Mouse (Mus musculus): ENCODE data around the gene Rab3ip. TPM values are rescaled to one million over a fixed set of nuclear protein-coding genes. Genes with fewer than 3 reads are reported as not detected.

The Rab3ip gene
- polyA plus RNA-seq, 1 experiment from 2014 or later = 42.8 TPM

GRCm38 (mm10) chr10:116978841-116979240, 28.3 kb upstream of the Rab3ip start:
- Histone ChIP-seq H3K36me3 (replicated peaks) (no peaks in the 10 kb centered on the region), H3K4me1 (no peaks in the 10 kb centered on the region), H3K4me2 (no peak overlapping the region), H3K9ac (no peak overlapping the region), H3K27ac (no peak overlapping the region), H3K9me3 (no peaks in the 10 kb centered on the region), H3K4me3 (no peak overlapping the region), H3K27me3 (replicated peaks) (no peaks in the 10 kb centered on the region)
- ATAC-seq (replicated peaks) = no peak
- WGBS = 92% methylated on average over 9 of the region's 9 CpGs

- H3K4me2 ChIP-seq = no peak overlapping the region
- no peak for ATAC-seq (replicated peaks)
- H3K36me3 ChIP-seq (replicated peaks) = no peaks in the 10 kb centered on the region
- no peaks in the 10 kb centered on the region for H3K27me3 ChIP-seq (replicated peaks)
- H3K9me3 ChIP-seq = no peaks in the 10 kb centered on the region
- H3K4me1 ChIP-seq = no peaks in the 10 kb centered on the region
- WGBS = 91% methylated on average over 2 of the region's 2 CpGs
- H3K4me3 ChIP-seq = no peak overlapping the region
- no peak overlapping the region for H3K9ac ChIP-seq
- H3K27ac ChIP-seq = no peak overlapping the region
These were observed 27.3 kb upstream of the Rab3ip start for GRCm38 (mm10) chr10:116977858-116978257.

- H3K9me3 ChIP-seq = no peaks in the 10 kb centered on the region
- H3K27me3 ChIP-seq (replicated peaks) = no peaks in the 10 kb centered on the region
- no peak overlapping the region for H3K4me2 ChIP-seq
- 82% methylated on average over 4 of the region's 4 CpGs for WGBS
- no peak overlapping the region for H3K4me3 ChIP-seq
- H3K9ac ChIP-seq = no peak overlapping the region
- H3K4me1 ChIP-seq = no peaks in the 10 kb centered on the region
- no peaks in the 10 kb centered on the region for H3K36me3 ChIP-seq (replicated peaks)
- H3K27ac ChIP-seq = no peak overlapping the region
- no peak for ATAC-seq (replicated peaks)
These were observed 26.9 kb upstream of the Rab3ip start for GRCm38 (mm10) chr10:116977455-116977854.

- Histone ChIP-seq H3K4me2 (no peak within 1 kb of the TSS), H3K27me3 (replicated peaks) (no peaks in the 10 kb centered on the region), H3K9ac (no peak within 1 kb of the TSS), H3K27ac (no peak within 1 kb of the TSS), H3K4me3 (no peak within 1 kb of the TSS), H3K9me3 (no peaks in the 10 kb centered on the region), H3K36me3 (replicated peaks) (no peaks in the 10 kb centered on the region), H3K4me1 (no peaks in the 10 kb centered on the region)
- no peak for ATAC-seq (replicated peaks)
- 96% methylated on average over 6 of the region's 6 CpGs for WGBS
These were observed 21.9 kb upstream of the Rab3ip start, which contains the start of gene Gm10271 for GRCm38 (mm10) chr10:116972509-116972908. Gene Gm10271 (minus strand): TSS chr10:116972609.

GRCm38 (mm10) chr10:116968741-116969140, 18.2 kb upstream of the Rab3ip start:
- WGBS = 92% methylated on average over 4 of the region's 4 CpGs
- no peak overlapping the region for H3K9ac ChIP-seq
- H3K9me3 ChIP-seq = no peaks in the 10 kb centered on the region
- no peak for ATAC-seq (replicated peaks)
- H3K27me3 ChIP-seq (replicated peaks) = no peaks in the 10 kb centered on the region
- H3K27ac ChIP-seq = no peak overlapping the region
- no peaks in the 10 kb centered on the region for H3K36me3 ChIP-seq (replicated peaks)
- no peak overlapping the region for H3K4me3 ChIP-seq
- no peak overlapping the region for H3K4me2 ChIP-seq
- no peaks in the 10 kb centered on the region for H3K4me1 ChIP-seq

- H3K4me2 ChIP-seq = no peak overlapping the region
- H3K9ac ChIP-seq = no peak overlapping the region
- H3K9me3 ChIP-seq = no peaks in the 10 kb centered on the region
- 86% methylated on average over 6 of the region's 6 CpGs for WGBS
- no peaks in the 10 kb centered on the region for H3K4me1 ChIP-seq
- H3K36me3 ChIP-seq (replicated peaks) = no peaks in the 10 kb centered on the region
- H3K27me3 ChIP-seq (replicated peaks) = no peaks in the 10 kb centered on the region
- no peak for ATAC-seq (replicated peaks)
- H3K27ac ChIP-seq = no peak overlapping the region
- H3K4me3 ChIP-seq = no peak overlapping the region
These were observed 15.5 kb upstream of the Rab3ip start for GRCm38 (mm10) chr10:116966065-116966464.

- no peaks in the 10 kb centered on the region for H3K27me3 ChIP-seq (replicated peaks)
- WGBS = 78% methylated on average over 5 of the region's 5 CpGs
These were observed 14.7 kb upstream of the Rab3ip start for GRCm38 (mm10) chr10:116965297-116965696.

GRCm38 (mm10) chr10:116964571-116964970, 14.0 kb upstream of the Rab3ip start:
- no peak overlapping the region for H3K27ac ChIP-seq

More at GRCm38 (mm10) chr10:116965297-116965696, 14.7 kb upstream of the Rab3ip start:
- no peak overlapping the region for H3K4me3 ChIP-seq
- H3K36me3 ChIP-seq (replicated peaks) = no peaks in the 10 kb centered on the region
- H3K9me3 ChIP-seq = no peaks in the 10 kb centered on the region
- H3K9ac ChIP-seq = no peak overlapping the region
- H3K27ac ChIP-seq = no peak overlapping the region
- H3K4me1 ChIP-seq = no peaks in the 10 kb centered on the region
- ATAC-seq (replicated peaks) = no peak
- no peak overlapping the region for H3K4me2 ChIP-seq

GRCm38 (mm10) chr10:116964084-116964483, 13.5 kb upstream of the Rab3ip start:
- Histone ChIP-seq H3K9ac (no peak overlapping the region), H3K4me3 (no peak overlapping the region), H3K27me3 (replicated peaks) (no peaks in the 10 kb centered on the region), H3K36me3 (replicated peaks) (no peaks in the 10 kb centered on the region), H3K4me1 (no peaks in the 10 kb centered on the region), H3K4me2 (no peak overlapping the region), H3K9me3 (no peaks in the 10 kb centered on the region), H3K27ac (no peak overlapping the region)
- no peak for ATAC-seq (replicated peaks)
- 89% methylated on average over 11 of the region's 11 CpGs for WGBS

More at GRCm38 (mm10) chr10:116964571-116964970, 14.0 kb upstream of the Rab3ip start:
- no peaks in the 10 kb centered on the region for H3K4me1 ChIP-seq
- H3K27me3 ChIP-seq (replicated peaks) = no peaks in the 10 kb centered on the region
- no peak overlapping the region for H3K4me2 ChIP-seq
- H3K9me3 ChIP-seq = no peaks in the 10 kb centered on the region
- no peaks in the 10 kb centered on the region for H3K36me3 ChIP-seq (replicated peaks)
- no peak overlapping the region for H3K9ac ChIP-seq
- H3K4me3 ChIP-seq = no peak overlapping the region
- WGBS = 86% methylated on average over 4 of the region's 4 CpGs
- no peak for ATAC-seq (replicated peaks)

GRCm38 (mm10) chr10:116962803-116963202, 12.2 kb upstream of the Rab3ip start:
- ATAC-seq (replicated peaks) = no peak
- Histone ChIP-seq H3K9me3 (no peaks in the 10 kb centered on the region), H3K4me3 (no peak overlapping the region), H3K4me1 (no peaks in the 10 kb centered on the region), H3K27me3 (replicated peaks) (no peaks in the 10 kb centered on the region), H3K4me2 (no peak overlapping the region), H3K27ac (no peak overlapping the region), H3K9ac (no peak overlapping the region), H3K36me3 (replicated peaks) (no peaks in the 10 kb centered on the region)
- 65% methylated on average over 17 of the region's 17 CpGs for WGBS

GRCm38 (mm10) chr10:116962152-116962551, 11.6 kb upstream of the Rab3ip start:
- Histone ChIP-seq H3K9ac (no peak overlapping the region), H3K27ac (no peak overlapping the region), H3K36me3 (replicated peaks) (no peaks in the 10 kb centered on the region), H3K4me3 (no peak overlapping the region), H3K4me2 (no peak overlapping the region), H3K27me3 (replicated peaks) (no peaks in the 10 kb centered on the region), H3K9me3 (no peaks in the 10 kb centered on the region), H3K4me1 (no peaks in the 10 kb centered on the region)
- 66% methylated on average over 14 of the region's 14 CpGs for WGBS
- no peak for ATAC-seq (replicated peaks)

GRCm38 (mm10) chr10:116957867-116958551, 7.4 kb upstream of the Rab3ip start:
- no peak overlapping the region for H3K4me3 ChIP-seq
- ATAC-seq (replicated peaks) = no peak
- WGBS = 61% methylated on average over 5 of the region's 5 CpGs
- H3K36me3 ChIP-seq (replicated peaks) = no peaks in the 10 kb centered on the region
- H3K9ac ChIP-seq = no peak overlapping the region
- H3K4me2 ChIP-seq = no peak overlapping the region
- no peaks in the 10 kb centered on the region for H3K27me3 ChIP-seq (replicated peaks)
- H3K9me3 ChIP-seq = no peaks in the 10 kb centered on the region
- H3K4me1 ChIP-seq = no peaks in the 10 kb centered on the region
- no peak overlapping the region for H3K27ac ChIP-seq

- Histone ChIP-seq H3K9me3 (no peaks in the 10 kb centered on the region), H3K4me3 (no peak overlapping the region), H3K4me1 (no peaks in the 10 kb centered on the region), H3K27me3 (replicated peaks) (no peaks in the 10 kb centered on the region), H3K4me2 (no peak overlapping the region), H3K27ac (no peak overlapping the region), H3K36me3 (replicated peaks) (no peaks in the 10 kb centered on the region), H3K9ac (no peak overlapping the region)
- ATAC-seq (replicated peaks) = no peak
- 88% methylated on average over 11 of the region's 11 CpGs for WGBS
These were observed 6.1 kb upstream of the Rab3ip start for GRCm38 (mm10) chr10:116956483-116957158.

Data from midbrain, embryonic 15.5 days (tissue).